Mouse (Mus musculus): ENCODE results near the gene AC141477.1. TPM values are rescaled to one million over a fixed set of nuclear protein-coding genes. Genes with fewer than 3 reads are reported as not detected.

AC141477.1 gene
- polyA plus RNA-seq, 1 experiment from 2014 or later: not detected

GRCm38 (mm10) chr10:76468203-76469162 lies 28.2 kb upstream of the AC141477.1 start, which contains the start of the genes Mcm3ap and Ybey:
Mcm3ap (plus strand) TSS chr10:76468927.
Ybey (minus strand) TSS chr10:76469114.
- Histone ChIP-seq H3K9ac (replicated peaks; ENCODE audit: low read depth) (peak within 1 kb of the TSS; percentile 88), H3K4me1 (ENCODE audit: insufficient read depth, low read depth, low read length) (no peaks in the 10 kb centered on the region), H3K4me2 (replicated peaks; ENCODE audit: low read depth, low read length) (peak within 1 kb of the TSS; percentile 70), H3K36me3 (ENCODE audit: insufficient read depth, low read length) (no peaks in the 10 kb centered on the region; the same call in 1 of the 2 replicates), H3K27ac (ENCODE audit: low read length) (peak within 1 kb of the TSS; percentile 85), H3K4me3 (ENCODE audit: low read depth, low read length) (peak within 1 kb of the TSS; percentile 86), H3K27me3 (replicated peaks; ENCODE audit: insufficient read depth, low read length) (no peaks in the 10 kb centered on the region), H3K9me3 (ENCODE audit: low read length) (no peaks in the 10 kb centered on the region)
- ATAC-seq (peak; percentile 98), DNase-seq (ENCODE audit: low spot score) (peak; percentile 93)
- peak; percentile 64 for TF ChIP-seq CTCF (IDR thresholded peaks at IDR 0.05)
- TF ChIP-seq EP300 (IDR thresholded peaks at IDR 0.05): no peak
- 1% methylated on average over 53 of the region's 55 CpGs for WGBS

- H3K27me3 ChIP-seq (replicated peaks; ENCODE audit: insufficient read depth, low read length): no peaks in the 10 kb centered on the region
- WGBS: 88% methylated on average over 6 of the region's 6 CpGs
- no peak overlapping the region for H3K4me2 ChIP-seq (replicated peaks; ENCODE audit: low read depth, low read length)
- DNase-seq (ENCODE audit: low spot score): no peak
- no peaks in the 10 kb centered on the region for H3K36me3 ChIP-seq (ENCODE audit: insufficient read depth, low read length)
- no peak overlapping the region for H3K9ac ChIP-seq (replicated peaks; ENCODE audit: low read depth)
- H3K9me3 ChIP-seq (ENCODE audit: low read length): no peaks in the 10 kb centered on the region
- H3K27ac ChIP-seq (ENCODE audit: low read length): no peak overlapping the region
- H3K4me3 ChIP-seq (ENCODE audit: low read depth, low read length): no peak overlapping the region
- no peaks in the 10 kb centered on the region for H3K4me1 ChIP-seq (ENCODE audit: insufficient read depth, low read depth, low read length)
- TF ChIP-seq CTCF (IDR thresholded peaks at IDR 0.05): no peak
- TF ChIP-seq EP300 (IDR thresholded peaks at IDR 0.05): no peak
- ATAC-seq: no peak
Observed at GRCm38 (mm10) chr10:76462721-76463120, 22.5 kb upstream of the AC141477.1 start.

GRCm38 (mm10) chr10:76462312-76462711 lies 22.1 kb upstream of the AC141477.1 start:
- H3K27ac ChIP-seq (ENCODE audit: low read length): no peak overlapping the region

DNA sequence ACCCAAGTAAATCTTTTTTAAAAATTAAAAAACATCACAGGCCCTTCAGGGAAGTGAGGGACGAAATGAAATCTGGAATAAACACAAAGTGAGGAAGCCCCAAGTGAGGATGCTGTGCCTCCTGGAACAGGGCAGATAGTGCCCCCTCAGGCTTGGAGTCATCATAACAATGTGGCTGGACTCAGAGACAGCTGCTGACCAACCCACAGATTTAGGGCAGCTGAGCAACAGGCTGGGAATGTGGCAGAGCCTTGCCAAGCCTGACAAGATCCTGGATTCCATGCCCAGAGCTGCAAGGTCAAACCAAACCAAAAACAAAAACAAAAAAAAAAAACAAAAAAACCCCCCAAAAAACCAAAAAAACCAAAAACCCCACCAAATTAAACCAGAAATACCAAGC lies 21.0 kb upstream of the AC141477.1 start:
- Histone ChIP-seq H3K27ac (ENCODE audit: low read length) (no peak overlapping the region), H3K4me1 (ENCODE audit: insufficient read depth, low read depth, low read length) (no peaks in the 10 kb centered on the region), H3K9ac (replicated peaks; ENCODE audit: low read depth) (no peak overlapping the region), H3K4me2 (replicated peaks; ENCODE audit: low read depth, low read length) (no peak overlapping the region), H3K9me3 (ENCODE audit: low read length) (no peaks in the 10 kb centered on the region), H3K36me3 (ENCODE audit: insufficient read depth, low read length) (no peaks in the 10 kb centered on the region), H3K4me3 (ENCODE audit: low read depth, low read length) (no peak overlapping the region), H3K27me3 (replicated peaks; ENCODE audit: insufficient read depth, low read length) (no peaks in the 10 kb centered on the region)
- no peak for TF ChIP-seq CTCF (IDR thresholded peaks at IDR 0.05)
- no peak for TF ChIP-seq EP300 (IDR thresholded peaks at IDR 0.05)
- WGBS: 83% methylated on average over 1 of the region's 1 CpGs
- DNase-seq (ENCODE audit: low spot score) (no peak), ATAC-seq (no peak)

More at GRCm38 (mm10) chr10:76462312-76462711, 22.1 kb upstream of the AC141477.1 start:
- no peak for ATAC-seq
- TF ChIP-seq EP300 (IDR thresholded peaks at IDR 0.05): no peak
- no peak for TF ChIP-seq CTCF (IDR thresholded peaks at IDR 0.05)
- Histone ChIP-seq H3K36me3 (ENCODE audit: insufficient read depth, low read length) (no peaks in the 10 kb centered on the region), H3K4me3 (ENCODE audit: low read depth, low read length) (no peak overlapping the region), H3K9me3 (ENCODE audit: low read length) (no peaks in the 10 kb centered on the region), H3K9ac (replicated peaks; ENCODE audit: low read depth) (no peak overlapping the region), H3K4me2 (replicated peaks; ENCODE audit: low read depth, low read length) (no peak overlapping the region), H3K4me1 (ENCODE audit: insufficient read depth, low read depth, low read length) (no peaks in the 10 kb centered on the region), H3K27me3 (replicated peaks; ENCODE audit: insufficient read depth, low read length) (no peaks in the 10 kb centered on the region)
- no peak for DNase-seq (ENCODE audit: low spot score)
- 81% methylated on average over 7 of the region's 7 CpGs for WGBS

DNA sequence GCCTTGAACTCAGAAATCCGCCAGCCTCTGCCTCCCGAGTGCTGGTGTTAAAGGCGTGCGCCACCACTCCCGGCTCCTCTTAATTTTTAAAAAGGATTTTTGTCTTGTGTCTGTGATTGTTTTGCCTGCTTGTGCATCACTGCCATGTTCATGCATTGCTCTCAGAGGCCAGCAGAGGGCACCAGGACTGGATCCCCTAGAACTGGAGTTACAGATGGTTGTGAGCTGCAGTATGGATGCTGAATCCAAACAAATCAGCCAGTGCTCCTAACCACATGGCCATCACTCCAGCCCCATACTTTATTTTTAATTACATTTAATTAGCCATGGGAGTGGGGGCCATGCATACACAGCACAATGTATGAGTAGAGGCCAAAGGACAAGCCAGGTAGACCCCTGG lies 15.0 kb upstream of the AC141477.1 start:
- H3K9me3 ChIP-seq (ENCODE audit: low read length): no peaks in the 10 kb centered on the region
- no peak overlapping the region for H3K4me2 ChIP-seq (replicated peaks; ENCODE audit: low read depth, low read length)
- WGBS: 52% methylated on average over 5 of the region's 5 CpGs
- TF ChIP-seq EP300 (IDR thresholded peaks at IDR 0.05) (no peak), CTCF (IDR thresholded peaks at IDR 0.05) (peak; percentile 84)
- H3K4me3 ChIP-seq (ENCODE audit: low read depth, low read length): no peak overlapping the region
- no peak overlapping the region for H3K27ac ChIP-seq (ENCODE audit: low read length)
- H3K4me1 ChIP-seq (ENCODE audit: insufficient read depth, low read depth, low read length): no peaks in the 10 kb centered on the region
- ATAC-seq (peak; percentile 34), DNase-seq (ENCODE audit: low spot score) (peak; percentile 64)
- no peaks in the 10 kb centered on the region for H3K27me3 ChIP-seq (replicated peaks; ENCODE audit: insufficient read depth, low read length)
- H3K9ac ChIP-seq (replicated peaks; ENCODE audit: low read depth): no peak overlapping the region
- no peaks in the 10 kb centered on the region for H3K36me3 ChIP-seq (ENCODE audit: insufficient read depth, low read length)

GRCm38 (mm10) chr10:76448851-76449250 lies 8.6 kb upstream of the AC141477.1 start, which contains the start of gene 2610028H24Rik:
2610028H24Rik (plus strand) TSS chr10:76449081.
- no peaks in the 10 kb centered on the region for H3K27me3 ChIP-seq (replicated peaks; ENCODE audit: insufficient read depth, low read length)
- H3K9ac ChIP-seq (replicated peaks; ENCODE audit: low read depth): no peak within 1 kb of the TSS
- no peak within 1 kb of the TSS; the same call in 1 of the 2 replicates for H3K4me2 ChIP-seq (replicated peaks; ENCODE audit: low read depth, low read length)
- ATAC-seq (peak; percentile 15; the same call in 1 of the 2 replicates), DNase-seq (ENCODE audit: low spot score) (peak; percentile 61)
- H3K4me3 ChIP-seq (ENCODE audit: low read depth, low read length): no peak within 1 kb of the TSS
- 44% methylated on average over 5 of the region's 5 CpGs for WGBS
- no peaks in the 10 kb centered on the region for H3K36me3 ChIP-seq (ENCODE audit: insufficient read depth, low read length)
- H3K27ac ChIP-seq (ENCODE audit: low read length): peak within 1 kb of the TSS; percentile 87
- H3K9me3 ChIP-seq (ENCODE audit: low read length): no peaks in the 10 kb centered on the region
- H3K4me1 ChIP-seq (ENCODE audit: insufficient read depth, low read depth, low read length): peaks cover 15% of the 10 kb centered on the region; the same call in 1 of the 2 replicates
- TF ChIP-seq CTCF (IDR thresholded peaks at IDR 0.05): no peak
- TF ChIP-seq EP300 (IDR thresholded peaks at IDR 0.05): no peak
